Mouse (Mus musculus): ENCODE measurements around the gene Wdr48.

- no peak; the same call in 1 of the 2 replicates for TF ChIP-seq CTCF (IDR thresholded peaks at IDR 0.05; ENCODE audit: borderline replicate concordance, control insufficient read depth, extremely low read depth, insufficient read depth, low read length, poor library complexity)
- no peak for TF ChIP-seq POLR2A (IDR thresholded peaks at IDR 0.05; ENCODE audit: control insufficient read depth, extremely low read depth, insufficient read depth, low read length, poor library complexity)
Observed at GRCm38 (mm10) chr9:119895040-119895721, 503 bp downstream of the Wdr48 start.
